Mouse (Mus musculus) heart, adult 2 months (tissue): Measurements from ENCODE around the gene Anapc15-ps.

Experiments used
- CTCF ChIP-seq: fragments of 200-600 bp; IDR thresholded peaks from 2 replicates; pipeline ENCODE4 v1.8.1; 2022; ENCODE audit warnings: antibody characterized with exemption, mild to moderate bottlenecking, moderate library complexity
- POLR2A ChIP-seq: fragments of 200-500 bp; IDR thresholded peaks from 2 replicates; pipeline ENCODE4 v1.6.1; 2011; ENCODE audit warnings: mild to moderate bottlenecking, low read depth, low read length, control low read depth; ENCODE audit not compliant: insufficient read depth

DNA sequence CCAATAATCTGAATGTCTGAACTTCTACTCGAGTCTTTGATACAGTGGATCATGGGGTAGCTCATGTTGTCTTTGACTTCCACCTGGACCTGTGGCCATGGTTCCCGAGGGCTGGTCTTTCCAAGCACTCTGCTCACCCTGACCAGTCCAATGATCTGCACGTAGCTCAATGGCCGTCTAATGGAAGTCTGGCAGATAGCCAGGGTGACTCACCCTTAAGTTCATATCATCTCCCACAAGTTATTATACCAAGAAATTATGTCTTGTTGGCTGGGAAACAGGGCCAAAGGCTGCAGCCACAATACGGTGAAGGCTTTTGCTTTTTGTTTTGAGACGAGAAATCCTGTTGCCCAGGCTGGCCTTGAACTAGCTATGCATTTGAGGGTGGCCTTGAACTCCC is 45.9 kb downstream of the Anapc15-ps start:
- TF ChIP-seq POLR2A (no peak), CTCF (no peak)
